Mouse (Mus musculus): ENCODE results near the gene Cpa4. TPM values are rescaled to one million over a fixed set of nuclear protein-coding genes. Genes with fewer than 3 reads are reported as not detected.
A peak's percentile ranks its signal among the peaks of the same experiment; 100 is the strongest.

The Cpa4 gene
- polyA plus RNA-seq, 1 experiment from 2014 or later, result 1.3 TPM

DNA sequence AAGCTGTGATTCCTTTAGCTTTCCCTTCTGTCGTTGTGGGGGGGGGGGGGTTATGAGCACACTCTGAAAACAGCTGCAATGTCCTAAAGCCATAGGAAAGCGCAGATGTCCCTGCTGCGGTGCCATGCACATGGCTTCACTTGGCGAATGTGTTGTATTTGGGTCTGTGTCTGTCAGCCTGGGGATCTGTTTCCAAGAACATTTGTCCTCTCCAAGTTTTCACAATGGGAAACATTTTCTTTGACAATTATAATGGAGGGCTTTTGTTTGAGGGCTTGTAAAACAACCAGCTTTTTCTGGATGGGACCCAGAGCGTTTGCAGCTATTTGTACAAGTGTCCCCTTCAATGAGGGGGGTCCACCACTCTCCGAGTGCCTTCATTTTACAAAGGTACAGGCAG is 46.1 kb downstream of the Cpa4 start:
- ATAC-seq (replicated peaks; ENCODE audit: extremely low read depth, insufficient read depth, low FRiP score), result no peak
- WGBS, result 82% methylated on average over 6 of the region's 6 CpGs
- H3K27me3 ChIP-seq (ENCODE audit: control insufficient read depth, insufficient read depth, low read length), result no peaks in the 10 kb centered on the region
- H3K9me3 ChIP-seq (replicated peaks; ENCODE audit: control insufficient read depth, low read length), result no peaks in the 10 kb centered on the region
- H3K4me1 ChIP-seq (ENCODE audit: control insufficient read depth, insufficient read depth, low read length), result peaks cover 29% of the 10 kb centered on the region
- no peaks in the 10 kb centered on the region for H3K36me3 ChIP-seq (ENCODE audit: control insufficient read depth, insufficient read depth)
- H3K27ac ChIP-seq (ENCODE audit: low read length), result no peak overlapping the region
- no peak overlapping the region for H3K9ac ChIP-seq (ENCODE audit: low read length)
- no peak overlapping the region for H3K4me3 ChIP-seq (ENCODE audit: low read length)
- H3K4me2 ChIP-seq (ENCODE audit: low read depth, low read length), result no peak overlapping the region

DNA sequence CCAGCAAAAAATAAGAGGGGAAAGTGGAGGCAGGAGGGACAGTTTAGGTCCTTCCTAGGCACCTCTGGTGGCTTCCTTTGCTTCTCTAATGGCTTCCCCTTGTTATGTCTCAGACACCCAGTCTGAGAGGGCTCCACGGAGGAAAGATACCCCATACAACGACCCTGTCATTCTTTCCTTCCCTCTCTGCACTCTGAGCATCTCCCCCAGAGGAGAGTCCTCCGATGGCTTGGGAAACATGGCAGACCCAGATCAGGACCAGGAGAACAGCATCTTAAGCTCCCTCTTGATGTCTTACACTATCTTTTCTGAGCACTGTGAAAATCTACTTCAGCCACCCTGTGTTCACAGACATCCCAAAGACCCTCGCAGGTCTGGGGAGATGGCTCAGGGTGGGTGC is 47.6 kb downstream of the Cpa4 start:
- Histone ChIP-seq H3K4me1 (ENCODE audit: control insufficient read depth, insufficient read depth, low read length) (peaks cover 29% of the 10 kb centered on the region), H3K27ac (ENCODE audit: low read length) (no peak overlapping the region), H3K9me3 (replicated peaks; ENCODE audit: control insufficient read depth, low read length) (no peaks in the 10 kb centered on the region)

DNA sequence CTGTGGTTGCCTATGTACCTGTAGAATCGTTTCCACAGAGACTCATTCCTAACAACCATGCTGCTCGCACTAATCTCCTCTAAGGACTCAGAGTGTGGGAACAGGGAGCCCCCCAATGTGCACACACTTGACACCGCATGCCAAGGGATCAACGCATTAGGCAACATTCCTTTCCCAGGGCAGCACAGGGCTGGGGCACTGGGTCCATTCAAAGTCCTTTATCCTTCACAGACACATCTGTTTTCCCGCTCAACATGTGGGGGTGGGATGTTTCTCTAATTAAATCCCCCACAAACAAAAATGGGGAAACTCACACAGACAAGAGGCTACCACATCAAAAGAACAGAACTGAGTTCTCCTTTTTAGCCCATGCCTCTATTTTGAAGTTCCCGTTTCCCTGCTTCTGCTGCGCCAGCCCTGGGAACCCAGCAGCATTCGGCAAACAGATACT is 48.3 kb downstream of the Cpa4 start:
- Histone ChIP-seq H3K9ac (ENCODE audit: low read length) (0 out of 2 replicates have a peak overlapping the region, but pooled peaks have one; percentile 12), H3K9me3 (replicated peaks; ENCODE audit: control insufficient read depth, low read length) (no peaks in the 10 kb centered on the region), H3K4me1 (ENCODE audit: control insufficient read depth, insufficient read depth, low read length) (peaks cover 37% of the 10 kb centered on the region), H3K4me3 (ENCODE audit: low read length) (no peak overlapping the region), H3K27me3 (ENCODE audit: control insufficient read depth, insufficient read depth, low read length) (no peaks in the 10 kb centered on the region), H3K27ac (ENCODE audit: low read length) (no peak overlapping the region), H3K36me3 (ENCODE audit: control insufficient read depth, insufficient read depth) (no peaks in the 10 kb centered on the region), H3K4me2 (ENCODE audit: low read depth, low read length) (no peak overlapping the region)
- WGBS, result 28% methylated on average over 8 of the region's 8 CpGs
- ATAC-seq (replicated peaks; ENCODE audit: extremely low read depth, insufficient read depth, low FRiP score), result no peak

More for the DNA sequence above, 47.6 kb downstream of the Cpa4 start:
- H3K36me3 ChIP-seq (ENCODE audit: control insufficient read depth, insufficient read depth), result no peaks in the 10 kb centered on the region
- H3K4me2 ChIP-seq (ENCODE audit: low read depth, low read length), result no peak overlapping the region
- ATAC-seq (replicated peaks; ENCODE audit: extremely low read depth, insufficient read depth, low FRiP score), result no peak
- no peak overlapping the region for H3K9ac ChIP-seq (ENCODE audit: low read length)
- H3K4me3 ChIP-seq (ENCODE audit: low read length), result no peak overlapping the region
- H3K27me3 ChIP-seq (ENCODE audit: control insufficient read depth, insufficient read depth, low read length), result no peaks in the 10 kb centered on the region
- 51% methylated on average over 4 of the region's 4 CpGs for WGBS

DNA sequence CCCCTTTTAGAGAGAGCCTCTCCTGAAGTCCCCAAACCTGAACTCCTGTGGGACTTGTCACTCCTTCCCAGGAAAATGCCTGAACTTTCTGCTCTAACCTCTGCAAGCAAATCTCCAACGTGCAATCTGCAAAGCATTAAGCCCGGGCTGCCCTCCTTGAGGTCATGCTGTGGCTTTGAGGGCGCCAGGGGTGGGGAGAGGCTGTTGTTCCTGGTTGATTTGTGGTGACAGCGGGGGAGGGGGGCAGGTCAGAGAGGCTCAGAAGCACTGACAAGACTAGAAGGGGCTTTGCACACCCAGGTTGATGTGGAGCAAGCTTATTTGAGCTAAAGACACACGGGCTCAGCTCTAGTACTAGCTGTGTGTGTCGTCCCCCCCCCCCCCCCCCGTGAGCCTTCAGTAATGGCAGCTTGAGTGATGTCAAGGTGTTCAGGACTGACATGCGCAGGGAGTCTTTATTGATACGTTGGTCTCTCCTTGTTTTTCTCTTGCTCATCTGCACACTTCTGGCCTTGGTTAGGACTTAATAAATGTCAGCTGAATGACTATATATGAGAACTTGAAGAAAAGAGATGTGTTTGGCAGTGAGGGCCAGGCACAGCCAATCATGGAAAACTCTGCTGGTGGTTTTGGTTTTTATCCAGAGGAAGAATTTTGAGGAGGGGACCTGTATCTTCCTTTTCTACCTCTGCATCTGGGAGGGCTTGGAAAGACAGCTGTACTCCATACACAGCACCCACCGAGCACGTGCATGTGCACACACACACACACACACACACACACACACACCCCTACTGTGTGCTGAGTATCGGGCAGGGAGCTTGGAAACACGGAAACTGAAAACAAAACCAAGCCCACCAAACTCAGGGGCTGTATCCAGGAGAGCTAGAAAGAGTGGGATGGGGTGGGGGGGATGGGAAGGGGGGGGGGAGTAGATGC is 49.1 kb downstream of the Cpa4 start:
- H3K4me2 ChIP-seq (ENCODE audit: low read depth, low read length), result peak overlapping the region; percentile 43; the same call in 1 of the 2 replicates
- 0 out of 2 replicates have a peak overlapping the region, but pooled peaks have one; percentile 5 for H3K4me3 ChIP-seq (ENCODE audit: low read length)
- WGBS, result 17% methylated on average over 13 of the region's 13 CpGs
- H3K27me3 ChIP-seq (ENCODE audit: control insufficient read depth, insufficient read depth, low read length), result no peaks in the 10 kb centered on the region
- ATAC-seq (replicated peaks; ENCODE audit: extremely low read depth, insufficient read depth, low FRiP score), result no peak
- no peaks in the 10 kb centered on the region for H3K9me3 ChIP-seq (replicated peaks; ENCODE audit: control insufficient read depth, low read length)
- H3K36me3 ChIP-seq (ENCODE audit: control insufficient read depth, insufficient read depth), result no peaks in the 10 kb centered on the region
- H3K4me1 ChIP-seq (ENCODE audit: control insufficient read depth, insufficient read depth, low read length), result peaks cover 41% of the 10 kb centered on the region
- H3K27ac ChIP-seq (ENCODE audit: low read length), result 0 out of 2 replicates have a peak overlapping the region, but pooled peaks have one; percentile 41
- H3K9ac ChIP-seq (ENCODE audit: low read length), result peak overlapping the region; percentile 12

DNA sequence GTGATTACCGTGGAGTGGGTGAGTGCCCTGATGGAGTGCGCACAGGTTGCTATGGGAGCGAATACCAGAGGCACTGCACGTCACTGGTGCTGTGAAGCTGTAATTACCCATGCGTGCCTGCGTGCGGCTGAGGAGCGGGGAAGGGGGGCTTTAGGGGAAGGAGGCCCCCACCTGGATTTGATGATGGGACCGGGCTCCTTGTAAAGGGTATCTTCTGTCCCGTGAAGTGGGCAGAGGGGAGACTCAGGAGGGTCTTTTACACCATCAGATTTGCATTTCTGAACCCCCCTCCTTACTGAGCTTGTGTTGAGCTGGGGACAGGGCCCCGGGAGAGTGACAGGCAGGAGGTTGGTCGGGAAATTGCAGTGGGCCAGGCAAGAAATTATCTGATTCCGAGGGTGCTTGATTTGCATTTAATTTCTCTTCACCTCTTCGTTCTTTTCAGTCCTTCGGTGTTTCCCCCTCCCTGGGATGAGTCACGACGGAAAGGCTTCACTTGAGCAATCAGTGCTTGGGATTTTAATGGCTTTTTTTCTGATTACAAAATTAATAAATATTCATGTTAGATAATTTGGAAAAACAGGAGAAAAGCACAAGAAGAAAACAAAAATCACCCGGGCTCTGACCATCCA is 49.9 kb downstream of the Cpa4 start:
- ATAC-seq (replicated peaks; ENCODE audit: extremely low read depth, insufficient read depth, low FRiP score), result no peak; the same call in 1 of the 2 replicates
- Histone ChIP-seq H3K36me3 (ENCODE audit: control insufficient read depth, insufficient read depth) (no peaks in the 10 kb centered on the region), H3K4me1 (ENCODE audit: control insufficient read depth, insufficient read depth, low read length) (peaks cover 49% of the 10 kb centered on the region), H3K27me3 (ENCODE audit: control insufficient read depth, insufficient read depth, low read length) (no peaks in the 10 kb centered on the region), H3K9me3 (replicated peaks; ENCODE audit: control insufficient read depth, low read length) (no peaks in the 10 kb centered on the region), H3K9ac (ENCODE audit: low read length) (peak overlapping the region; percentile 11), H3K27ac (ENCODE audit: low read length) (no peak overlapping the region; the same call in 1 of the 2 replicates), H3K4me2 (ENCODE audit: low read depth, low read length) (peak overlapping the region; percentile 43; the same call in 1 of the 2 replicates), H3K4me3 (ENCODE audit: low read length) (0 out of 2 replicates have a peak overlapping the region, but pooled peaks have one; percentile 5)
- WGBS, result 25% methylated on average over 18 of the region's 18 CpGs

DNA sequence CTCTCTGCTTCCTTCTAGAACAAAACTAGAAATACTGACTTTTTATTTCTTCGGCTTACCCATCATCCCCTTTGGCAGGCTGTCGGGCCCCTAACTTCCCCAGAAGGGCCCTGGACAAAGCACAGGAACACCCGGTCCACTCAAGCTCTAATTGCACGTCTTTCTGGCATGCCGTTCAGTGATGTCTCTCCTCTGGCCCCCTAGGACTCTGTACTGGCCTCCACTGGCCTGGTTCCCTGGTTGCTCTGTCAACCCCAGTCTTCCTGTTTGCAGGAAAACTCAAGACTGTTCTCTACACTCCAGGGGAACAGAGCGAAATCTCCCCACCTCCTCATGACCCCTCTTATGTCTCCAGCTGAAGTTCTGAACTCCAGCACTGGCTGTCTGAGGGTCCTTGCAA is 50.6 kb downstream of the Cpa4 start:
- Histone ChIP-seq H3K4me2 (ENCODE audit: low read depth, low read length) (no peak overlapping the region), H3K36me3 (ENCODE audit: control insufficient read depth, insufficient read depth) (no peaks in the 10 kb centered on the region), H3K27me3 (ENCODE audit: control insufficient read depth, insufficient read depth, low read length) (no peaks in the 10 kb centered on the region), H3K9me3 (replicated peaks; ENCODE audit: control insufficient read depth, low read length) (no peaks in the 10 kb centered on the region), H3K9ac (ENCODE audit: low read length) (0 out of 2 replicates have a peak overlapping the region, but pooled peaks have one; percentile 10), H3K27ac (ENCODE audit: low read length) (peak overlapping the region; percentile 24; the same call in 1 of the 2 replicates), H3K4me1 (ENCODE audit: control insufficient read depth, insufficient read depth, low read length) (peaks cover 52% of the 10 kb centered on the region), H3K4me3 (ENCODE audit: low read length) (no peak overlapping the region)
- 47% methylated on average over 6 of the region's 6 CpGs for WGBS
- no peak for ATAC-seq (replicated peaks; ENCODE audit: extremely low read depth, insufficient read depth, low FRiP score)

DNA sequence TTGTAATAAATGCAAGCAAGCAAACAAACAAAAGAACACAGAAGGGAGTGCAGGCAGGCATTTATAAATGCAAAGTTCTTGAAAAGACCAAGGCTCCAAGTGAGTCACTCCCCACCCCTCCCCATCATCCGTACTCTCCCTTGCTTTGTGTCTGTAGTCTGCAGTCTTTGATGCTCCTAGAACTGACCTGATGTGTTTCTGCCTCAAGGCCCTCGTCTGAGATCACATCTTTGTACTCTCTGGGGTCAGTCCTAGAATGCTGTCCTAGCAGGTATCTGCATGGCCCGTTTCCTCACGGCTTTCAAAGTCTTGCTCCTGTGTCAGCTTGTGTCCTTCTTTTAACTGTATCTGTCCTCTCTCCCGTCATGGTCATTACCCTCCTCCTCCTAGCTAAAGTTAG is 51.4 kb downstream of the Cpa4 start:
- Histone ChIP-seq H3K27me3 (ENCODE audit: control insufficient read depth, insufficient read depth, low read length) (no peaks in the 10 kb centered on the region), H3K9me3 (replicated peaks; ENCODE audit: control insufficient read depth, low read length) (no peaks in the 10 kb centered on the region), H3K27ac (ENCODE audit: low read length) (no peak overlapping the region), H3K36me3 (ENCODE audit: control insufficient read depth, insufficient read depth) (no peaks in the 10 kb centered on the region), H3K4me3 (ENCODE audit: low read length) (no peak overlapping the region), H3K9ac (ENCODE audit: low read length) (no peak overlapping the region), H3K4me2 (ENCODE audit: low read depth, low read length) (no peak overlapping the region), H3K4me1 (ENCODE audit: control insufficient read depth, insufficient read depth, low read length) (peaks cover 57% of the 10 kb centered on the region)
- WGBS, result 81% methylated on average over 5 of the region's 5 CpGs
- no peak for ATAC-seq (replicated peaks; ENCODE audit: extremely low read depth, insufficient read depth, low FRiP score)

DNA sequence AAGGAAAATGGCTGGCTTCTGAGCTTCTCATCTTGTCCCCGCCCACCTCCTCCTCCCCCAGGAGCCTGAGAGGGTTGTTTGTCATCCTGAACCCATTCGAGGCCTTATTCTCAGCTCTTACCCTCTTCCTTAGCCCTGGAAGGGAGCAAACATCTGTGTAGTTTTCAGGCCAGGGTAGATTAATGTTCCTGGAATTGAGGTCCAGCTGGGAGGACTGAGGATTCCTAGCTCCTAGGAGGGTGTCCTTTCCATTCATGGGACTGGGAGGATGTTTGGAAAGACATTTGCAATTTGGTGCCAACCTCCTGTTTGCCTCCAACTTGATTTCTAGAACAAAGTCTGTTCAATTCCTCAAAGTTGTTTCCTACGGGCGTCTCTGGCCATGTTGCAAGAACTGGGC is 52.4 kb downstream of the Cpa4 start:
- Histone ChIP-seq H3K36me3 (ENCODE audit: control insufficient read depth, insufficient read depth) (no peaks in the 10 kb centered on the region), H3K27ac (ENCODE audit: low read length) (peak overlapping the region; percentile 94), H3K4me2 (ENCODE audit: low read depth, low read length) (no peak overlapping the region), H3K4me1 (ENCODE audit: control insufficient read depth, insufficient read depth, low read length) (peaks cover 59% of the 10 kb centered on the region), H3K4me3 (ENCODE audit: low read length) (no peak overlapping the region), H3K27me3 (ENCODE audit: control insufficient read depth, insufficient read depth, low read length) (no peaks in the 10 kb centered on the region), H3K9ac (ENCODE audit: low read length) (no peak overlapping the region), H3K9me3 (replicated peaks; ENCODE audit: control insufficient read depth, low read length) (no peaks in the 10 kb centered on the region)
- WGBS, result 78% methylated on average over 4 of the region's 4 CpGs
- ATAC-seq (replicated peaks; ENCODE audit: extremely low read depth, insufficient read depth, low FRiP score), result no peak

DNA sequence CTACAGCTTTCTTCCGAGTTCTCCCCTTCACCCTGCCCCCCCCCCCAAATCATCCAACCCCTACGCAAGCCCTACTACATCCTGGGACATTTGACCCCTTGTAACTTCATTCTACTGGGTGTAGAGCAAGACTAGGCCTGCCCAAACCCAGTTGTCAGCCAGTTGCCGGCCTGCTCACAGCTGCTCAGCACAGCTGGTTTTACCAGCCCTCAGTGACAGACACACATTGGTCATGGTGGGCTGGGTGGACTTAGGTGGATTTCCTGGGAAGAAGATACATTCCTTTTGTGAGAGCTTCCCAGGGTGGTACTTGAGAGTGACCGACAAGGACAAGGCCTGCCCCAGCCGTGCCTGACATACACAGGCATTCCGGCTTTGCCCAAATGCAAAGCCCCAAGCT is 52.8 kb downstream of the Cpa4 start:
- whole genome bisulfite sequencing, result 73% methylated on average over 6 of the region's 6 CpGs
- H3K4me3 ChIP-seq (ENCODE audit: low read length), result no peak overlapping the region
- no peaks in the 10 kb centered on the region for H3K9me3 ChIP-seq (replicated peaks; ENCODE audit: control insufficient read depth, low read length)
- no peak overlapping the region for H3K4me2 ChIP-seq (ENCODE audit: low read depth, low read length)
- H3K9ac ChIP-seq (ENCODE audit: low read length), result 0 out of 2 replicates have a peak overlapping the region, but pooled peaks have one; percentile 28
- no peaks in the 10 kb centered on the region for H3K36me3 ChIP-seq (ENCODE audit: control insufficient read depth, insufficient read depth)
- H3K27me3 ChIP-seq (ENCODE audit: control insufficient read depth, insufficient read depth, low read length), result no peaks in the 10 kb centered on the region
- H3K27ac ChIP-seq (ENCODE audit: low read length), result peak overlapping the region; percentile 94
- peaks cover 58% of the 10 kb centered on the region for H3K4me1 ChIP-seq (ENCODE audit: control insufficient read depth, insufficient read depth, low read length)
- ATAC-seq (replicated peaks; ENCODE audit: extremely low read depth, insufficient read depth, low FRiP score), result no peak

Data from heart, embryonic 16.5 days (tissue).